Mouse (Mus musculus): ENCODE data around the gene Btaf1.
"Not testable (repeated sequence)": the region's sequence is repeated elsewhere in the genome, so short reads cannot be mapped to it uniquely, and the experiment has no call there.

Btaf1 gene

GRCm38 (mm10) chr19:36922015-36922414 is 3.9 kb upstream of the Btaf1 start:
- DNase-seq (ENCODE audit: low spot score), result peak; percentile 82

GRCm38 (mm10) chr19:36922936-36923335 is 2.9 kb upstream of the Btaf1 start:
- no peak for DNase-seq (ENCODE audit: low spot score)

GRCm38 (mm10) chr19:36926553-36927236 is 816 bp downstream of the Btaf1 start:
- DNase-seq (ENCODE audit: low spot score), result no peak

- DNase-seq (ENCODE audit: low spot score), result no peak
These were observed 2.0 kb downstream of the Btaf1 start for GRCm38 (mm10) chr19:36927800-36928361.

- DNase-seq (ENCODE audit: low spot score), result no peak
These were observed 3.9 kb downstream of the Btaf1 start for GRCm38 (mm10) chr19:36929816-36930215.

- no peak for DNase-seq (ENCODE audit: low spot score)
These were observed 6.2 kb downstream of the Btaf1 start for GRCm38 (mm10) chr19:36932097-36932496.

GRCm38 (mm10) chr19:36932613-36933012 is 6.7 kb downstream of the Btaf1 start:
- no peak for DNase-seq (ENCODE audit: low spot score)

DNA sequence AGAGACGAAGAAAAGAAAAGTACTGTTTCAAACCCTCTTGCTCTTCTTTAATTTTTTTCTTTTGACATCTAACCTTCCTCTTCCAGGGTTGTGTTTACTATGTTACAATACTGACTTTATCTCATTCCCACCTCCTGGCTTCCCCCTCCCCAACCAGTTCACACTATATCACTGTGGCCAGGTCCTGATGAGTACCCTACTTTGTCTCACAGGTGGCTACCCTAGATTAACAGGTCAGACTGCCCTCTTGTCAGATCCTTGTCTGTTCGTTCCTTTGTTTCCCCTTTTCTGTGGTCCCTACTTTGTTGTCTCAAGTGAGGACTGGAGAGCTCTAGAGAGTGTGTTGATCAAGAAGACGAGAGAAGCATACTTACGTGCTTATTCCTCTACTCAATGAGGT is 10.4 kb downstream of the Btaf1 start:
- no peak for DNase-seq (ENCODE audit: low spot score)

DNA sequence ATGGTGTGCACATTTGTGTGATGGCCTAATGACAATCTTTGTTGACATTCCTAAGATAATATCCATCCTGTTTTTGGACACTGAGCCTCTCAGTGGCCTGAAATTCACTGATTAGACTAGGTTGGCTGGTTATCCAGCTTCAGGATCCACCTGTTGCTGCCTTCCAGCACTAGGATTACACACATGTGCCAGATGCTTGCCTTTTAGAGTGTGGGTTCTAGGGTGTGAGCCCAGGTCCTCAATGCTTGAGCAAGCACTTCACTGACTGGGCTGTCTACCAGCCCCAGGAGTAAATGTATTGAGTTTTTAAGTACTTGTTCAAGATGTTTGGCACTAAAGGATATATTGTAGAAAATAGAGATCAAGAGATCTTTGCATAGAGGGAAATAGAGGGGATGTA is 12.1 kb downstream of the Btaf1 start:
- no peak for DNase-seq (ENCODE audit: low spot score)

GRCm38 (mm10) chr19:36940064-36940463 is 14.2 kb downstream of the Btaf1 start:
- no peak for DNase-seq (ENCODE audit: low spot score)

GRCm38 (mm10) chr19:36953637-36954206 is 27.8 kb downstream of the Btaf1 start:
- peak; percentile 5 for DNase-seq (ENCODE audit: low spot score)

DNA sequence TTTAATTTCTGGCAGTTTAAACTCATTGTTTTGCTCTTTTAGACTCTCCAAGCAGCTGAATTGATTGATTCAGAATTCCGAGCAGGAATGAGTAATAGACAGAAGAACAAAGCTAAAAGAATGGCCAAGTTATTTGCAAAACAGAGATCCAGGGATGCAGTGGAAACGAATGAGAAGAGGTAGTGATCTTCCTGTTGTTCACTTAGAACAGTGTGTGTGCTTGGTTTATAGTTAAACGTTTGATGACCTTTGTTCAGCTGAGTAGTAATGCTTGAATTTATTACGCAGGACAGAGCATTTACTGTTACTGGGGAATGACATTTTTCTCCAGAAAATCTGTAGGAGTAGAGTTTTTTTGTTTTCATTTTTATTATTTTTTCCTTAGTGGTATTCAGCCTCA is 32.5 kb downstream of the Btaf1 start:
- DNase-seq (ENCODE audit: low spot score), result no peak

- DNase-seq (ENCODE audit: low spot score), result no peak
These were observed 35.4 kb downstream of the Btaf1 start for GRCm38 (mm10) chr19:36961320-36961719.

- not testable (repeated sequence) for DNase-seq (ENCODE audit: low spot score)
These were observed 36.8 kb downstream of the Btaf1 start for GRCm38 (mm10) chr19:36962544-36963260.

GRCm38 (mm10) chr19:37004557-37004956 is 78.7 kb downstream of the Btaf1 start:
- no peak for DNase-seq (ENCODE audit: low spot score)

DNA sequence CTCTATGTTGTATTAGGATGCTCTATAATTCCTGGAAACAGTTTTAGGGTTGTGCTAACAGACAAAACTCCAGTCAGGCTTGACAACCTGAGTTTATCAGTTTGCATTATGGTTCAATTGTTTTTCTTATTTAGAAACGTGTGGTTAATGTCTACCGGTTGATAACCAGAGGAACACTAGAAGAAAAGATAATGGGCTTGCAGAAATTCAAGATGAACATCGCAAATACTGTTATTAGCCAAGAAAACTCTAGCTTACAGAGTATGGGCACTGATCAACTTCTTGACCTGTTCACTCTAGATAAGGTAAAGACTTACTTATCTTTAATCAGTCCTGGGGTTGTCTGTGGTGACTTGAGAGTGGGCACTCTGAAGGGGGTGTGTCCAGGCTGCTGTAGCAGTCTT is 84.0 kb downstream of the Btaf1 start:
- DNase-seq (ENCODE audit: low spot score), result no peak

GRCm38 (mm10) chr19:37013461-37013860 is 87.6 kb downstream of the Btaf1 start:
- DNase-seq (ENCODE audit: low spot score), result no peak

DNA sequence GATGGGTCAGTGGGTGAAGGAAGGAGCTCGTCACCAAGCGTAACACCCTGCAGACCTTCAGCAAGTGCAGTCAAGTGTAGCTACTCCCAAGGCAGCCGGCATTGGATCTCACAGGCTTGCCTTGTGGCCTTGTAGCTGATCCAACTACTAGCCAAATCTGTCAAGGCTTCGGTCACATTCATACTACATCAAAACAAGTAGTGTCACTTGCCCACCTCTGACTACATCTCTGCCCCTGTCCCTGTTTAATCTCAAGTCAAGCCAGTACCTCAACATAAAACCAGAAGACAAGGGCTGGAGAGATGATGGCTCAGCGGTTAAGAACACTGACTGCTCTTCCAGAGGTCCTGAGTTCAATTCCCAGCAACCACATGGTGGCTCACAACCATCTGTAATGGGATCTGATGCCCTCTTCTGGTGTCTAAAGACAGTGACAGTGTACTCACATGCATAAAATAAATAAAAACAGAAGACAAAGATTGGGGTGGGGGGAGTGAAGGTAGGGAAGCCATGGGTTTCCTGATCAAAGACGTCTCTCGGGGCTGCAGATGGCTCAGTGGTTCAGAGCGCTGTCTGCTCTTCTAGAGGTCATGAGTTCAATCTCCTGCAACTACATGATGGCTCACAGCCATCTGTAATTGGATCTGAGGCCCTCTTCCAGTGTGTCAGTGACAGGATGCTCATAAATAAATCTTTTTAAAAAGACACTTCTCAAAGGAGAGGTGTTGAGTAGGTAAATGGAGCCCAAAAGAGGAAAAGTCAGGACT is 88.5 kb downstream of the Btaf1 start:
- no peak for DNase-seq (ENCODE audit: low spot score)

DNA sequence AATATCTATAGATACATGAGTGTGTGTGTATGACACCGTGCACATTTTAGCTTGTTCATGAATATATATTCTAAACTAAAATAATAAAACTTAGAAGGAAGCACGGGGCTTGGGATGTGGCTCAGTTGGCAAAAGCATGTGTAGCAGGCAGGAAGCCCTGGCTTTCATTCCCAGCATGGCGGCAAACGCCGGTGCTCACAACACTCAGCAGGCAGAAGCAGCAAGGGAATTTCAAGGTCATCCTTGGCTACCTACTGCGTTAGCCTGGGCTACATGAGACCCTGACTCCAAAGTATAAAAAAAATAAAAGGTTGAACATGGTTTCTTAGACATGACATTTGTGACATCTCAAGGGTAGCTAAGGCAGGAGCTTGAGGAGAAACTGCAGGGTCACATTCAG is 91.0 kb downstream of the Btaf1 start:
- DNase-seq (ENCODE audit: low spot score), result no peak

DNA sequence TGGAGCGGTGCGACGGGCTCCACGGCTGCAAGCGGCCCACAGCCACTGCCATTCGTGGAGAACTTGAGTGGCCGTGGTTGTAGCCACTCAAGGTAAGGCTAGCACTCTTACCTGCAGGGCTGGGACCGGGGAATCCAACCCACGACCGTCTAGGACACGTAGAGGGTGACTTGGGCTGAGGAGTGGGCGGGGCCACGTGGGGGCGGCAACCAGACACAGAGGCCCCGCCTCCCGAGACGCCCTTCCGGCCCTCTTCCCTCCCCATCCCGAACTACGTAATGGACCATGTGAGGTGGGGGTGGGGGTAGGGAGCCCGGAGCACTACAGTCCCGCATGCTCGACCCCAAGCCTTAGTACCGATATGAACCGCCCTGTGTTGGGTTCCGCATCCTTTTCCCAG is 92.5 kb downstream of the Btaf1 start:
- DNase-seq (ENCODE audit: low spot score), result peak; percentile 91

GRCm38 (mm10) chr19:37018931-37019330 is 93.1 kb downstream of the Btaf1 start:
- peak; percentile 37 for DNase-seq (ENCODE audit: low spot score)

DNA sequence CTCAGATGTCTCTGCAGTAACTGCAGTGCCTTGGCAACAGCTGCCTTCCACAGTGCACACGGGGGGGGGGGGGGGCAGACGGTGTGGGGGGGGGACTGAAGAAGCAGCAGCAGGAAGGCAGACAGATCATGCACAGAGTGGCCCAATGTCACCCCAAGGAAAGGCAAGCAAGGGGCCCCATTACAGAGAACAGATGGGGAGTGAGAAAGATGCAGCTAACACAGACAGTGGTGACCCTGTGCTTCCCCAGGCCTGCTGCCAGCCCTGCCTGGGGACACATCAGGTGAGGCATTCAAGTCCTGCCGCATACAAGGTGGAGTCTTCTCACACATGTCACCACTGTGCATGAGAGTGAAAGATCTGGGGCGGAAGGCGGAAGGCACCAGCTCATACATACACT is 94.7 kb downstream of the Btaf1 start:
- DNase-seq (ENCODE audit: low spot score), result no peak

Measured in embryo, embryonic 10.5 days (tissue).